Mouse (Mus musculus) lung, postnatal 10 days (tissue): Measurements from ENCODE around the gene Mycl.

Experiments used
- DNase-seq: peaks from one replicate; pipeline ENCODE4 v3.0.0; 2021

The Mycl gene

GRCm38 (mm10) chr4:123021591-123021990 is 26.1 kb downstream of the Mycl start:
- DNase-seq = no peak

DNA sequence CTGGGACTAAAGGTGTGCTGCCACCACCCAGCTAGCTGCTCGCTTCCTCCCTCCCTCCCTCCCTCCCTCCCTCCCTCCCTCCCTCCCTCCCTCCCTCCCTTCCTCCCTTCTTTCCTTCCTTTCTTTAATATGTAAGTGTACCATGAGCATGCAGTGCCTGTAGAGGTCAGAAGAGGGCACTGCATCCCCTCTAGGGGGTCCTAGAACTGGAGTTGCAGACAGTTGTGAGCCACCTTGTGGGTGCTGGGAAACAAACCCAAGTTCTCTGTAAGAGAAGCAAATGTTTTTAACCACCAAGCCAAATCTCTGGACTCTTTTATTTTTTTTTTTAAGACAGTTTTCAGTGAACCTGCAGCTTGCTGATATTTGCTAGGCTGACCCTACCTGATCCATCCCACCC is 27.4 kb downstream of the Mycl start:
- no peak for DNase-seq

- DNase-seq = no peak
Measured at GRCm38 (mm10) chr4:123025418-123025817, 30.0 kb downstream of the Mycl start.

DNA sequence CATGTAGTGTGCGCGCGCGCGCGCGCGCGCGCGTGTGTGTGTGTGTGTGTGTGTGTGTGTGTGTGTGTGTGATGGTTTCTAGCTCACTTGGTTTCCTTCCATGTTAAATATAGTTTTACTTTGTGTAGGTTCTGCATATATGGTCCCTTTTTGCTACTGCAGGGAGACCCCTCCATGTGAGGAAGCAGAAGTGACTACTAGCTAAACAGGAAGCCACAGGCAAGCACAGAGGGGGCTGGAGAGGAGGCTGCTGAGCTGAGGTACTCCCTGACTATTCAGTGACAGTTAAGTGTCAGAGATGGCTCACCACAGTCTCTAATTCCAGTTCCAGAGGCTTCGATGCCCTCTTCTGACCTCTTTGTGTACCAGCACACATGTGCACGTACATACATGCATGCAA is 30.7 kb downstream of the Mycl start:
- no peak for DNase-seq

DNA sequence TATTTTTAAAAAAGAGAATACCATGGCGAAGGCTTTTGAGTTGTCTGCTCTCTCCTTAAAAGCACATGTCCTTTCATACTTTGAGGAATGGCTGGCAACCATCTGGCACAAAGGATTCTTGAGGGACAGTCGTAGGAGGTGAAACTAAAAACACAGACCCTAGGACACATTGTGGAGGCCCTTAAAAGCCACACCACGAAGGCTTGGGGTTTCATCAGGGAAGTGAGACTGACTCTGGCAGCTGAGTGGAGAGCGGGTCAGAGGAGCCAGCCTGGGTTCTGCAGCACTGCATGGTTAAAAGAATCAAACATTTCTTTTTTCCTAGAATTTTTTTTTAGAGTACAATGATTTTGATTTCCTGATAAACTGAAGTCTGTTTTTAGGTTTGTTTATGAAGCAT is 31.1 kb downstream of the Mycl start:
- DNase-seq = no peak

GRCm38 (mm10) chr4:123034841-123035240 is 39.4 kb downstream of the Mycl start:
- DNase-seq = no peak

DNA sequence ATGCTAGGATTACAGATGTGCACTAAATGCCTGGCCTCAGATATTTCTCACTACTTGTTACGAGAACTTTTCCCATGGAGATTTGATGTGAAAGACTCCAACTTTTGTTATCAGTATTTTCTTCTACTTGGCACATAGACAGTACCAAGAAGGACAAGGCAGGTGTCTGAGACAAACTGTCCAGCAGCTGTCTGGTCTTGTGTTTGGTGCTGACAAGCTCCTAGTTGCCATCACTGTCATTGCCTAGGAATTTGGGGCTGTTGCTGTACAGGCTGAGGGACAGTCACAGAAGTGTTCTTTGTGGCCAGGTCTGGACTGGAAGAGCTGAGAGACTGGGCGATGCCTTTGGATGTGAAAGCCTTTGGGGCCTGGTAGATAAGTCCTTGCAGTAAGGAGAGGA is 40.2 kb downstream of the Mycl start:
- DNase-seq = no peak

DNA sequence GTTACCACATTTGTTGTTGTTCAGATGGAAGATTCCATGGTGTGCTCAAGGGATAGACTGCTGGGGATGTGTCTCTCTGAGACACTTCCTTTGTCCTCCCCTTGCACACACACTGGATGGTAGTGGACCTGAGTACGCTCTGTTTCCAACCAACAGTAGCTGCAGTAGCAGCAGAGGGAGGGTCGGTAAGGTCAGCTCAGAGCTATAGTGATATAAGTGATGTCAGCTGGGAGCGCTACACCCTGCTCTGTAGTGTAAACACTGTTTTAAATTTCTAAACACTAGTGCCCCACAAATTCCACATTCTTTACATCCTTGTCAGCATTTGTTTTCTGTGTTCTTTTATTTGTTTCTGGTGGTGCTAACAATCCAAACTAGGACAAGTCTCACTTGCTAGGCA is 41.3 kb downstream of the Mycl start:
- no peak for DNase-seq

DNA sequence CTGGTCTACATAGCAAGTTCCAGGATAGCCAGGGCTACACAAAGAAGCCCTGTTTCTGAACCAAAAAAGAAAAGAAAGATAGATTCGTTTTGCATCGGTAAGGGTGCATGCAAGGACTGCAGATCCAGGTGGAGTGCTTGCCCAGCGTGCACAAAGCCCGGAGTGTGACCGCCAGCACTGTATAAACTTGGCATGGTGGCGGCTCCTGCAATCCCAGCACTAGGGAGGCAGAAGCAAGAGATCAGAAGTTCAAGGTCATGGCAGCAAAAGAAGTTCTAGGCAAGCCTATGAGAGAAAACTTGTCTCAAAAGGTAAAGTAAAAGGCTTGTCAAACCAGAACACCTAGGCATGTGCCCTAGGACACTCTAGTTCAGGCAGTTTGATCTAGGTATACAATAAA is 45.7 kb downstream of the Mycl start:
- no peak for DNase-seq

- no peak for DNase-seq
Measured at GRCm38 (mm10) chr4:123043858-123044257, 48.4 kb downstream of the Mycl start.

GRCm38 (mm10) chr4:123044842-123045241 is 49.4 kb downstream of the Mycl start:
- peak; percentile 30 for DNase-seq

GRCm38 (mm10) chr4:123046300-123046699 is 50.8 kb downstream of the Mycl start:
- DNase-seq = peak; percentile 45

- peak; percentile 94 for DNase-seq
Measured at GRCm38 (mm10) chr4:123050681-123051211, 55.3 kb downstream of the Mycl start.
